Mouse (Mus musculus): Measurements from ENCODE around the gene 4930544G11Rik.

4930544G11Rik gene

GRCm38 (mm10) chr6:65952309-65952708 lies at the start of gene 4930544G11Rik:
Gene 4930544G11Rik (plus strand): TSS chr6:65952609.
- DNase-seq (ENCODE audit: low spot score), result no peak

GRCm38 (mm10) chr6:65906657-65907182 lies 45.7 kb upstream of the 4930544G11Rik start:
- no peak for DNase-seq (ENCODE audit: low spot score)

- no peak for DNase-seq (ENCODE audit: low spot score)
Measured at GRCm38 (mm10) chr6:65915421-65915820, 37.0 kb upstream of the 4930544G11Rik start.

- no peak for DNase-seq (ENCODE audit: low spot score)
Measured at GRCm38 (mm10) chr6:65921703-65922102, 30.7 kb upstream of the 4930544G11Rik start.

GRCm38 (mm10) chr6:65923501-65924084 lies 28.8 kb upstream of the 4930544G11Rik start:
- no peak for DNase-seq (ENCODE audit: low spot score)

GRCm38 (mm10) chr6:65925737-65926333 lies 26.6 kb upstream of the 4930544G11Rik start:
- DNase-seq (ENCODE audit: low spot score), result no peak

- DNase-seq (ENCODE audit: low spot score), result no peak
Measured at GRCm38 (mm10) chr6:65930523-65930922, 21.9 kb upstream of the 4930544G11Rik start.

- no peak for DNase-seq (ENCODE audit: low spot score)
Measured at GRCm38 (mm10) chr6:65932776-65933175, 19.6 kb upstream of the 4930544G11Rik start.

- DNase-seq (ENCODE audit: low spot score), result no peak
Measured at GRCm38 (mm10) chr6:65933177-65933576, 19.2 kb upstream of the 4930544G11Rik start.

- no peak for DNase-seq (ENCODE audit: low spot score)
Measured at GRCm38 (mm10) chr6:65935566-65936281, 16.7 kb upstream of the 4930544G11Rik start.

GRCm38 (mm10) chr6:65950492-65950891 lies 1.9 kb upstream of the 4930544G11Rik start:
- DNase-seq (ENCODE audit: low spot score), result no peak

GRCm38 (mm10) chr6:65969386-65970111 lies 17.1 kb downstream of the 4930544G11Rik start:
- DNase-seq (ENCODE audit: low spot score), result no peak

GRCm38 (mm10) chr6:65970410-65970809 lies 18.0 kb downstream of the 4930544G11Rik start:
- no peak for DNase-seq (ENCODE audit: low spot score)

- no peak for DNase-seq (ENCODE audit: low spot score)
Measured at GRCm38 (mm10) chr6:65992081-65992480, 39.7 kb downstream of the 4930544G11Rik start.

GRCm38 (mm10) chr6:65998343-65998742 lies 45.9 kb downstream of the 4930544G11Rik start:
- no peak for DNase-seq (ENCODE audit: low spot score)

Data from yolk sac, embryonic 10.5 days (tissue).